Mouse (Mus musculus) ovary, postnatal 36 days (tissue): ENCODE results near the gene Rnf128.
"Not testable (repeated sequence)": the region's sequence is repeated elsewhere in the genome, so short reads cannot be mapped to it uniquely, and the experiment has no call there.

ENCODE experiments used
- DNase-seq: peaks from one replicate; pipeline ENCODE4 v3.0.0; 2022; ENCODE audit warnings: low spot score, mixed read lengths

Rnf128 gene

DNA sequence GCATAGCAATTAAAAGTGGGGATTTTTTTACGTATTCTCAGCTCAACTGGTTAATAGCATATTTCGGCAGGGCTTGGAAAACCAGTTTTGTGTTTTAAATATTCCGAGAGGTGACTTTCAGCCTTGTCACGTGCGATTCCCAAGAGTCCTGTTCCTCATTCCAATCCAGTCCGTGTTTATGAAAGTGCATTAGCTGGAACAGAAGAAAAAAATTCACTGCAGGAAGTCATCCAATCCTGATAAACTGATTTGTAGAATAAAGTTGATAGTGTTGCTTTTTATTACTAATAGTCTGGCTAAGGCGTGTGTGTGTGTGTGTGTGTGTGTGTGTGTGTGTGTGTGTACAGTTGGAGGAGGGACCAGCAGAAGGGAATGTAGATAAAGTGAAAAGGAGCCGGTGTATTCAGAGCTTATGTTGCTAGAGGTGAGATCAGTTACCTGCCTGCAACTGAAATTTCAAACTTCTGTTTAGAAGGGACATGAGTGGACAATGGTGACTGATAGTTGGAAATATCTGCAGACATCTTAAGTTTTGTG lies at the start of gene Rnf128:
Gene Rnf128 (plus strand): TSS at position 392 of the 537 bp plus-strand sequence.
- DNase-seq: no peak

DNA sequence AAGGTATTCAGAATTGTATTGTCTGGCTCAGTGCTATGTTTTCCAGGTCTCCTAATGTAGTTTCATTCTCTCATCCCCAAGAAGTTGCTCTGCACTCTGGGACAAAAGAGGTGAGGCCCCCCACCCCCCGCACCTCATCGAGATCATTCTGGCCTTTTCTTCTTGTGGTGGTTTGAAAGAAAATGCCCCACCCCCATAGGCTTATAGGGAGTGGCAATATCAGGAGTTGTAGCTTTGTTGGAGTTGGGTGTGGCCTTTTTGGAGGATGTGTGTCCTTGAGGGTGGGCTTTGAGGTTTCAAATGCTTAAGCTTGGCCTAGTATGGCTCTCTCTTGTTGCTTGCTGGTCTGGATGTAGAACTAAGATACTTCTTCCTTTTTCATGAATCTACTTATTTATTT lies 47.0 kb upstream of the Rnf128 start:
- no peak for DNase-seq

DNA sequence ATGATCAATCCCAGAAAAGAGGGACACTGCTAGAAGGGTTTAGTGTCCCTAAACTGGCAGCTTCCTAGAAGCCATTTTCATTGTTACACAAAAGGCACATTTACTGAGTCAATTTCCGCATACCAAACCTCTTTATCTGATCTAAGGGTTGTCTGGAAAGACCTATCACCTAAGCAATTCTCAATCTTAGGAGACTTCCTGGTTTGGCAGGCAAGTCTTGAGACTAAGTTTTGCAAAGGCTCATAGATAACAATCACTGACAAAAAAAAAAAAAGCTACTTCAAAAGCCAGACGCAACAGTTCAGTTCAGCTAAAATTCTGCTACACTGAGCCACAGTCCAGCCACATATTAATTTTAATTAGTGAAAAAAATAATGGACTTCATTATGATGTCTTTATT lies 43.9 kb upstream of the Rnf128 start:
- DNase-seq: no peak

DNA sequence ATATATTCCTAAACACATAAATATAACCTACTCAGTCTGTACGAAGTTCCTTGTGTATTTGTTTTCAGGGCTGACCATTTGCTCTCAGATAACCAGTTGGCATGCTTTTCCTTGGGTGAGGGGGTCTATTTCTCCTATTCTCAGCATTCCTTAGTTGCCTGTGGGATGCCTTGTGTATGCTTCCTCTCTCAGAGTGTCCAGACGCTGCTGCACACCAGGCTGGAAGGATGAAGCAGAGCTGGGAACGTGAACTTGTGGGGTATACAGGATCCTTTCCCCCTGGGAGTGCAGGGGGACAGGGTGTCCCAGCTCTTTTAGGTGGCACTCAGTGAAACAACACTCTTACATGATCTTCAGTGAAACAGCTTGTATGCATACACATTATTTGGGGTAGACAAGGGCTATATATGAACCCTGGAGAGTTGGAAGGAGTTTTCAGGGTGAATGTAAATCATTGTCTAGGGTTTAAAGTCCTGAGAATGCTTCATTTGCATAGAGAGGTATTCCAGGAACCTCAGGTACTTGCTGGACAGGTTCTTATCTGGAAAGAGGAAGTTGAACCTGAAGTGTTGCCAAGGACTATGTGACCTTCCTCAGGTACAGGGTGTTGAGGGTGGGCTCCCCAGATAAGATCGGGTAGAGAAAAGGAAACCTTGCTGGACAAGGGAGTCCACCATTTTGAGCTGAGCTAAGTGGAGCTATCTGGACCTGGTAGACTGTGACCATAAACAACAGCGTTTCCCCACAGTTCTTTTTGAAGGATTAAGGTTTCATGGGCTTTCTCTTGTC lies 38.6 kb upstream of the Rnf128 start:
- DNase-seq: no peak

DNA sequence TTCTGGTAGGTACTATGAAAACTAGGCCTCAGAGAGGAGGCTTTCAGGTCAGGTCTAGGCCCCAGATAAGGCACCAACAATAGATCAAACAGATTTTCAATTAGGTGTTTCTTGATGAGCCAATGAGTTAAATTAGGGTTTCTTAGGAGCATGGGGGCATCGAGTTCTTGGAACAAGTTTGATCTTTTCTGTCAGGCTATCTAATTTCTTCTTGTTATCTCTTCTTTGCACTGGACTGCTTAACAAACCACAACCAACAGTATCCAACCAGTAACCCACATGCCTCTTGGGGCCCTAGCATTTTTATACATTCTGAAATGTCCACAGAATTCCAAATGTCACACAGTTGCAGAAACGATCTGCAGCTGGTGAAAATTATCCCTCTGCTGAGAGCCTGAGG lies 37.4 kb upstream of the Rnf128 start:
- no peak for DNase-seq

DNA sequence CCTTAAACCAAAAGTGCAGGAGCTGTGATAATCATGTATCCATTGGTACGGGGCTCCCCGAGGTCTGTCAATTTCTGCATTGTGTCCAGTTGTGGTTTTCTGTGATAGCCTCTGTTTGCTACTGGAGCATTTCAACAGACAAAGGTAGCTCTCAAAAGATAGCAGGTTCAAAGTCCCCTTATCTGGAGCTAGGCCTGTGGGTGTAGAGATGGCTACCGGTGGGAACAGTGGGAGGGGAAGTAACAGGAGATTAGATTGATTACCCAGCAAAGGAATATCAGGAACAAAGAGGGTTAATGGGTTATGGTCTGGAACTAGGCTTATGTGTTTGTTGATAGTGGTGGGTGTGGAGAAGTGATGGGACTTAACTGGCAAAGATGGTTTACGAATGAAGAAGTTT lies 36.1 kb upstream of the Rnf128 start:
- no peak for DNase-seq

DNA sequence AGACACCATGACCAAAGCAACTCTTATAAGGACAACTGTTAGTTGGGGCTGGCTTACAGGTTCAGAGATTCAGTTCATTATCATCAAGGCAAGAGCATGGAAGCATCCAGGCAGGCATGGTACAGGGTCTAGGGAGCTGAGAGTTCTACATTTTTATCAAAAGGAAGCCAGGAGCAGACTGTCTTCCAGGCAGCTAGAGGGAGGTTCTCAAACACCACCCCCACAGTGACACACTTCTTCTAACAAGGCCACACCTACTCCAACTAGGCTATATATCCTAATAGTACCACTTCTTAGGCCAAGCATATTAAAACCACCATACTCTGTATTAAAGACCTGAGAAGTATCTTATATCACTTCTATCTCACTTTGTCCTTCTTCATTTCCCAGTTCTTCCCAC lies 33.4 kb upstream of the Rnf128 start:
- no peak for DNase-seq

DNA sequence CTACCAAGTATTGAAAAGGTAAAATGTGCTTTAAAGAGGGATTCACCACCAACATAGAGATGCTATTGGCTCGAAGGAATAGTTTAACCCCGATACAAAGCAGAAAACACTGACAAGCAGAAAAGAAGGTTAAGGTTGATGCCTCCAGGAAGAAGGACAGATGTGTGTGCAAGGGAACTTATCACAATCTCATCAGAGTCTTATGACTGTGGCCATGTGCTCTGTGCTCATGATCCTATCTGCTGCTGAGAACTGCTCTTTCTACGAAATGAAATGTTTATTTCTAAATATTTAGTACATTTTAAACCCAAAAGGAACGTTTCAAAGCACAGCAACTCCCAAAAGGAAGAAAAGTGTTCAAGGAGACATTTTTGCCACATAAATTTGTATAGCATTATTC lies 30.8 kb upstream of the Rnf128 start:
- no peak for DNase-seq

DNA sequence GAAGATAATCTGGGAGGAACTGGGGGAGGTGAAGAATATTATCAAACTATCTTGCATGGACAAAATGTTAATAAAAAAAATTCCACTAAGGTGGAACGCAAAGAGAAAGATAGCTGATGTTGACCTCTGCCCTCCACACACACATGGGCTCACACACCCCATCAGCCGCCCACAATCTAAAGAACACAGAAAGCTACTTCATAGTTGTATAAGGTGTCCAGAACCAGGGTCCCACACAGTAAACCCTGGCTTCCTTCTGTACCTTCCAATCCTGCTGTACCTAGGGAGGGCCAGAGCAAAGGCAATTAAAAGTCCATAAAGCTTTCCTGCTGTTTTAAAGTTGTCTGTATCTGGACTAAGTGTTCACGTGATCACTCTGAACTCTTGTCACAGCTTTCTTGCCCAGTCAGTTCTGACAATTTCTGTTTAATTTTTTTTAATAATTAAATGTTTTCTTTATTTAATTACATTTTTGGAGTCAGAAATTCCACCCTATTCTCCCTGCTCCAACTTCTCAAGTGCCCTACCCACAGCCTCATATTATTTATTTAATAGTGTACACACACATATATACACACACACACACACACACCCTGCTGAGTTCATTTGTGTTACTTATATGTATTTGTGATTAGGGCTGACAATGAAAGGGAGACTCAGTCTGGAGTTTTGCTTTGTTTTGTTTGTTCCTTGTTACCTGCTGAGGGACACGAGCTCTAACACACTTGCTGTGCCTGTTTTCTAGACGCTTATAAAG lies 25.3 kb upstream of the Rnf128 start:
- no peak for DNase-seq

DNA sequence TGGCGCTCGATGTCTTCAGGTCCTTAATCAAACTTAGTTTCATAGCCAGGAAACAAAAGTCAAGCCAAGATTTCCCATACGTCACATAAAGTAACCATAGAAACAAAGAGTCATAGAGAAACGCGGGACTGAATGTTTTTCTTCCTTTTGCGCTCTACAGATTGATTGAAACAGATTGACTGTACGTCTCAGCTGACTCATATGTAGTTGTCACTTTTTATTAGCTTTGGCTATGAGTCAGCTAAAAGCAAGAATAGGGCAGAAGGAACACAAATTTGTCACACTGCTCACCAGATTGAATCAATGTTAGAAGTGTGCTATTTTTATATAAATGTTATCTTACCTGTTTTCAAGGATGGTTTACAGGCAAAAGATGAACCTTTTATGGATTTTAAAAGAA lies 19.4 kb upstream of the Rnf128 start:
- no peak for DNase-seq

DNA sequence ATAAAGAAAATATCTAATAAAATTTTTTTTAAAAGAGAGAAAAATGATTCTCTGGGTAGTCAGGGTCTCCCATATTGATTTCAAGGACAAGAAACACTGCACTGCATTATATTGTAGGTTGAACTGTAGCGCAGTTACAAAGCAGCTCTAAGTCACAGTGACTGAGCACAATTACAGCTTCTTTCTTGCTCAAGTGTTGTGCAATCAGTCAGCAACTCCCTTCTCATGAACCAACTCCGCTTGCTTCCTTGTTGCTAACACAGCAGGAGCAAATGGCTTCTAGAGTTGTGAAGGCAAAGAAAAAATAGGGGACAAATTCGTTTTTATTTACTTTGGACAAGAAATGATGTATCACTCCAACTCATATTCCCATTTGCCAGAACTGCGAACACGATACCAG lies 12.7 kb upstream of the Rnf128 start:
- DNase-seq: no peak

DNA sequence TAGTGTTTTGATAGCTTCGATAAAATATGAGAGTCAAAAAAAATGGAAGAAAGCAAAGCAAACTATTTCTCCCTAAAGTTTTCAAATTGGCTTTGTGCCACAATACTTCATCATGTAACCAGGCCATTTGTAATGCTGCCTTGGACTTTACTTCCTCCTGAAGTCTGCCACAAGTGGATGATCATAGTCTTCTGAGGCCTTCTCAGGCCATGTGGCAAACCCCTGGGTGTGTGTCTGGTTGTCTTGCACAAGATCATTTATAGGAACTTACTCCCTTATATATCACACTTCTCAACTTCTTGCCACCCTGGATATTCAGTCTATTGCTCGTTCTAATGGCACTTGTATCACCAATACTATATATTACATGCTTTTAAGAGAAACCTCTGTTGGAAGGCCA lies 11.0 kb upstream of the Rnf128 start:
- DNase-seq: no peak

DNA sequence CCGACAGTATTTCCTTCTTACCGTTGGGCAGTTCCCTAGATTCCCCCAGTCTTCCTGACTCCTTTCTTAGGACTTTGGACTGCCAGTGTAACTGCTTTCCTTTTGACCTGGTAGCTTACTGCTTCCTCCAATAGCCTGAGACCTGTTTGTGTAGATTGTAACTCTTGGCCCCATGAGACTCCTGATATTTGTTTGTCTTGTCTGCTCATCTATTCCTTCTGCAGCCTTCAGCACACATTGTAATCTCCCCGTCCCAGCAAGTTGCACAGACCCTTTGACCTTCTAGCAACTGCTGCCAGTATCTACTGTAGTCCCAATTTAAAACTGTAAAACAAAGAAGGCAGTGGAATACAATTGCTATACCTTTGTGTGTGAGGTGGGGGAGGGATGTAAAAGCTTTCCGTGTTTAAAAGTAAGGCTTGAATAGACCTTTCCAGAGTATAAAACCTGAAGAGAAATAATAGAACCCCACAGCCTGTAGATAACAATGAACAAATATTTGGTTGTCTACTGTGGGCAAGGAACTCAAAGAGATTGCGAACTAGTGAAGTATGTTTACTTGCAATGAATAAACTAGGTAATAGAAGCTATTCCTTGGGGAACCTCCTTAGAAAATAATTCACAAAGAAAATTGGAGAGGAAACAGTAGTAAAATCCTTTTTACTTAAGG lies 726 bp upstream of the Rnf128 start:
- no peak for DNase-seq

DNA sequence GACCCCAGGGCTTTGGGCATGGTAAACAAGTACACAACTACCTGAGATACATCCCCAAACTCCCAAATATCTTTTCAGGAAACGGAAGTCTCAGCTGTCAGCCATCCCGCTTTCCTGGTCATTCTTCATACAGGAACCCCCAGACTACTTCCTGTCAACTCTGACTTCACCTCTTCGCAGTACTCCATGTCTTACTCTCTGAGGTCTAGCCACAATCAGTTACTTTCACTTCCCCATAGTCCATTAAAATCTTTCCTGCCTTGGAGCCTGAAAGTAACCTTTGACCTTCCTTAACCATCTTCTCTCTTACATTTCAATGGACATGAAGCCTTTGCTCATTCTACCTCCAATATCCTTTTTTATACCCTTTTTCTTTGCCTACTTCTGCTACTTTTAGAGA lies 6.9 kb downstream of the Rnf128 start:
- DNase-seq: no peak

DNA sequence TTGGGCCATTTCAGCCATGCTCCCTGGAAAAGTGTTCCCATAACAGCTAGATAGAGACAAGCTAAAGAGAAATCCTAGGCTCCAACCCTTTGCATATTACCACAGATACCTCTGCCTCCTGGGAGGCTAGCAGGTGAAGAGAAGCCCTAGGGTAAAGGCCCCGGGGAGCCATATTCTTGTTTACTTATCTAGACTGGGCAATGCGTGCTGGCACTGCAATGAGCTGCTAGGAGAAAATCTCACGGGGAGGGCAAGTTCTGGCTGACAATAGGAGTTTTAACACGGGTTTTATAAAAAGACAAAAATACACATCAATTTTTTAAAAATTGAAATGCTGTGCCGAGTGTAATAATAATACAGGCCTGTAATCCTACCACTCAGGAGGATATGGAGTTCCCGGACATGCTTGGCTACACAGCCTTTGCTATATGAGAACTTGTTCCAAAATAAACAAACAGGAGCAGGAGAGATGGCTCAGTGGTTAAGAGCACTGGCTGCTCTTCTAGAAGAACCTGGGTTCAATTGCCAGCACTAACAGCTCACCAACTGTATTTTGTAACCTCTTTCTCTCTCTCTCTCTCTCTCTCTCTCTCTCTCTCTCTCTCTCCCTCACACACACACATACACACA lies 15.6 kb downstream of the Rnf128 start:
- no peak for DNase-seq

DNA sequence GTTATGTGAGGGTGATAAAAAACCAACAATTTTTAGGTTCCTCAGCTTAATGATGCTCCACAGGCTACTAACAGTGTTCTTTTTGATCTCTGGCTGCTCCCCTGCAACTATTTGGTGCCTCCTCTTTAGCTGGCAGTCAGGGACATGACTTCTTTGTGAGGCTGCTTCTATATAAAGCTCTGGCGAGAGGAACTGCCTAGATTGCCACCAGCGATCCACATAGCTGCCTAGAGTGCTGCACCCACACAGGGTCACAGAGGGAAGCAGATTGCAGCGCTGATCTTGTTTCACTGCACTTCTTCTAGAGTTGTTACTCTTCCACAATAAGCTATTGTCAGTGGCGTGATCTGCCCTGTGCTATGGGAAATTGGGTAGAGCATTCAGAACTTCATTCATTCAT lies 20.5 kb downstream of the Rnf128 start:
- no peak for DNase-seq

DNA sequence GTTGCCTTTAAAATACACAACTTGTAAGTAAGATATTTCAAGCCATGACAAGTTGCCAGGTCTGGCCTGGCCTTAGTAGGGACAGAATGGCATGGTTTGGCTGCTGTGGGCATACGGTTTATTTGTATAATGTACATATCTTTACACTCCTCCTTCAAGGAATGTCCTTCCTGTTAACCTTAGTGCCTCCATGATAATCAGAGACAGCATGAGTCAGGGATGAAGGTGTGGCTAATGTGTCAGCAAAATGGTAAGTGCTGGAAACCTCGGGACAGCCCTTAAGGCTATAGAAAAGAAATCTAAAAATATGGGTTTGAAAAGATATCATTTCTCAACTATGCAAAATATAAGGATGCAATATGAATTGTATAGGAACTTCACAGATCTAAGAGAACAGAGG lies 23.6 kb downstream of the Rnf128 start:
- not testable (repeated sequence) for DNase-seq

DNA sequence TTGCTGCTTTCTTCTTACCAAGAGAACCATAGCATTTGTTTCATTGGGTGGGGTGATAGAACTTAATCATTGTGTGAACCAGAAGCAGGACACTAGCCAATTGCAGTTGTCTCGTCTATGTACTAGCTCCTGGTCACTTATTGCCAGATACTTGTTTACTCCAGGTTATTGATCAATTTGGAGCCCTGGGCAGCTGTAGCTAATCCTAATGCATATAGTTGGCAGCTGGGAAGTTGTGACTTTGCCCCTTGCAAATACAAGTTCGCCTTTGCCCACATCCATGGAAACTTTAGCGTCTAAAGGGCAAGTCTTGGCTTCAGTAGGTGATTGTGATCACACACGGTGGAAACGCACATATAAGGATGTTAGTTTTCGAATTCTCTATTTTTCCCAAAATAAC lies 33.3 kb downstream of the Rnf128 start:
- no peak for DNase-seq

DNA sequence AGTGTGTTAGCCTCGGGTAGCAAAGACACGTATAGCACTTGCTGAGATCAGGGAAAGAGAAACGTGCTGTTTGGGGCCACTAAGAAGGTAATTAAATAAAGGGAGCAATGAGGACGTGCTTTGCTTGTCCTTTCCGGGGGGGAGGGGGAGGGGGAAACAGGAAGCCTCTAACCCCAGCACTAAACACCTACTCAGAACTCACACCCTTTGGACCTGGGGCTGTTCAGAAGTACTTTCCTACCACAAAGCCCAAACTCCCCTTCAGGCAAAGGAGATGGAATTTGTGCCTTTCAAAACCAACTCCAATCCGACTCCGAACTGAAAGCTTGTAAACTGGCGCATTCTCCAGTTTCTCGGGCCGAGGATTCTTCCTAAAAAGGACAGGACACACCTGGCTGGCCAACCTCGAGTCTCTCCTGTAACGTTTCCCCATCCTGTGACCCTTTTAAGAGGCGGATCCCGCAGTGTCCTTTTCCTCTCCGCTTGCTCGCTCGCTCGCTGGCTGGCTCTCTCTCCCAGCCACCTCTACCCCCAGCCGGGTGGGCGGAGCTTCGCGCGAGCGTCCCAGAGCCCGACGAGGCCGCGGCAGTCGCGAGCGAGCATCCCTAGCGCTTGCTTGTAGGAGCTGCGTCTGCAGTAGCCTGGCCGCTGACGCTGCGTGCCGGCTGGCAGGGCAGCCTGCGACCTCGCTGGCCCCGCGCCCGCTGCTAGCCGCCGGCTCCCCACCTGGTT lies 47.1 kb downstream of the Rnf128 start:
- peak; percentile 79 for DNase-seq

DNA sequence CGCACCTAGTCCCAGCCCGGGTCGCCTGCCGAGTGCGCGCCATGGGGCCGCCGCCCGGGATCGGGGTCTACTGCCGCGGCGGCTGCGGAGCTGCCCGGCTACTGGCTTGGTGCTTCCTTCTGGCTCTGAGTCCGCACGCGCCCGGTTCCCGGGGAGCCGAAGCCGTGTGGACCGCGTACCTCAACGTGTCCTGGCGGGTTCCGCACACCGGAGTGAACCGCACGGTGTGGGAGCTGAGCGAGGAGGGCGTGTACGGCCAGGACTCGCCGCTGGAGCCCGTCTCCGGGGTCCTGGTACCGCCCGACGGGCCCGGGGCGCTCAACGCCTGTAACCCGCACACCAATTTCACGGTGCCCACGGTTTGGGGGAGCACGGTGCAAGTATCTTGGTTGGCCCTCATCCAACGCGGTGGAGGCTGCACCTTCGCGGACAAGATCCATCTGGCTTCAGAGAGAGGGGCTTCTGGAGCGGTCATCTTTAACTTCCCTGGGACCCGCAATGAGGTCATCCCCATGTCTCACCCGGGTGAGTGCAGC lies 47.7 kb downstream of the Rnf128 start:
- DNase-seq: no peak

DNA sequence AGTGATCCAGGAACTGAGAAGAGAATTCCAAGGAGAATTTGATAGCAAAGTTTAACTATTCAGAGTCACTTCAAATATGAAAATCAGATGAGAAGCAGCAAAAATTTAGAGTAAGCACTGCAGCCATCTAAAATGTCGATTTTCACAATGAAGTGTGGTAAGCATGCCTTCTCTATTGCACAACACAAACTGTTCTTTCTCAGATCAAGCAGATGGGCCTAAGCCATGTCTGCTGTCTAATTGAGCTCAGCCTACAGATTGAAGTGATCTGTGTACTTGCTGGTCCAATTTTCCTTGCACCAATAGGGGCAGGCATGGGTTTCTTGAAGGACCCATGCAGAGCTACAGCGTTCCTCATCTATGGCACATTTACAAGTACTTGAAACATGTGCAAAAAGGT lies 51.6 kb downstream of the Rnf128 start:
- DNase-seq: no peak
